Mouse (Mus musculus) C2C12 (cell line): ENCODE data around the gene Mllt6.

Experiments
- CEBPB ChIP-seq: IDR thresholded peaks from one replicate; pipeline ENCODE4 v1.6.1; 2011; ENCODE audit warnings: low read depth, mild to moderate bottlenecking, control low read depth, moderate library complexity
- CTCF ChIP-seq: IDR thresholded peaks from one replicate; pipeline ENCODE4 v1.5.1; 2011; ENCODE audit not compliant: control insufficient read depth, insufficient read depth, insufficient read length
- FOSL1 ChIP-seq: IDR thresholded peaks from one replicate; pipeline ENCODE4 v1.8.0; 2011; ENCODE audit warnings: mild to moderate bottlenecking, low read length; ENCODE audit not compliant: poor library complexity, insufficient read depth, severe bottlenecking
- MAX ChIP-seq: IDR thresholded peaks from one replicate; pipeline ENCODE4 v1.6.1; 2011; ENCODE audit warnings: mild to moderate bottlenecking, control low read depth
- MYOD1 ChIP-seq: IDR thresholded peaks from one replicate; pipeline ENCODE4 v1.6.1; 2011; ENCODE audit warnings: low read depth; ENCODE audit not compliant: control insufficient read depth, insufficient read length
- MYOG ChIP-seq: IDR thresholded peaks from one replicate; pipeline ENCODE4 v1.6.1; 2011; ENCODE audit not compliant: control insufficient read depth, insufficient read length; ENCODE audit errors: extremely low read depth
- USF1 ChIP-seq: IDR thresholded peaks from one replicate; pipeline ENCODE4 v1.6.1; 2011; ENCODE audit warnings: low read depth, mild to moderate bottlenecking, control low read depth, moderate library complexity

DNA sequence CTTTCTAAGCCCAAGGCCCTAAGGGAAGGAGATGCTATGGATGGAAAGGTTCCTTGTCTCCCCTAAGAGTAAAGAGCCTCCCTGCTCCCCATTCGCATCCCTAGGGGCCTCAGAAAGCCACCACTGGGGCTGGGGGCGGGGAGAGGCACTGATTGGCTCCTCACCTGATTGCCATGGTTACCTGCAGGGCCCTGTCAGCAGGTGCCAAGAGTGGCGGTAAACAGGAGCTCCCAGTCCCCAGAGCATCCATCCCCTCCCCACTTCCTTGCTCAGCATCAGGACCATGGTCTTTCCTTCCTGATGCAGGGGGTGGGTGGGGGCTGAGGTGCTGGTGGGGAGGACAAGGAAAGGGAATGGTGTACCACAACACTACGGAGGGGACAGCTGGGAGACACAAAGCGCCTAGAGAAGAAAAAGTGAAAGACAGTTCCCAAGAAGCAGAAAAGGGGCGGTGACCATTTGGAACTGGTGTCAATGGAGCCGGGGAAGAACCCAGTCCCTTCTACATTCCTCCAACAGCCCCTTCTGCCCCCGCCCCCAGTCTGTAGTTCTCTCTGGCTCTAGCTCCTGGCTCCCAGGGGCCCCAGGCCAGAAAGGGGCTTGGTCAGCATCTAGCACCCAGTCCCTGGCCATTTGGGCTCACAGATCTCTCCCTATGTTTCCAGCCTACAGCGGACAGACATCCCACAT, 32.6 kb downstream of the Mllt6 start:
- TF ChIP-seq CTCF (no peak), FOSL1 (no peak), MAX (no peak), USF1 (no peak), MYOG (no peak), CEBPB (no peak), MYOD1 (no peak)
